Mouse (Mus musculus) kidney, postnatal 25 days (tissue): ENCODE measurements around the gene Nkrf.
A peak's percentile ranks its signal among the peaks of the same experiment; 100 is the strongest.

Experiments
- DNase-seq, 2 experiments: peaks; one replicate each; pipeline ENCODE4 v3.0.0; 2021; ENCODE audit warnings: mixed read lengths in 2 of 2

Gene Nkrf

DNA sequence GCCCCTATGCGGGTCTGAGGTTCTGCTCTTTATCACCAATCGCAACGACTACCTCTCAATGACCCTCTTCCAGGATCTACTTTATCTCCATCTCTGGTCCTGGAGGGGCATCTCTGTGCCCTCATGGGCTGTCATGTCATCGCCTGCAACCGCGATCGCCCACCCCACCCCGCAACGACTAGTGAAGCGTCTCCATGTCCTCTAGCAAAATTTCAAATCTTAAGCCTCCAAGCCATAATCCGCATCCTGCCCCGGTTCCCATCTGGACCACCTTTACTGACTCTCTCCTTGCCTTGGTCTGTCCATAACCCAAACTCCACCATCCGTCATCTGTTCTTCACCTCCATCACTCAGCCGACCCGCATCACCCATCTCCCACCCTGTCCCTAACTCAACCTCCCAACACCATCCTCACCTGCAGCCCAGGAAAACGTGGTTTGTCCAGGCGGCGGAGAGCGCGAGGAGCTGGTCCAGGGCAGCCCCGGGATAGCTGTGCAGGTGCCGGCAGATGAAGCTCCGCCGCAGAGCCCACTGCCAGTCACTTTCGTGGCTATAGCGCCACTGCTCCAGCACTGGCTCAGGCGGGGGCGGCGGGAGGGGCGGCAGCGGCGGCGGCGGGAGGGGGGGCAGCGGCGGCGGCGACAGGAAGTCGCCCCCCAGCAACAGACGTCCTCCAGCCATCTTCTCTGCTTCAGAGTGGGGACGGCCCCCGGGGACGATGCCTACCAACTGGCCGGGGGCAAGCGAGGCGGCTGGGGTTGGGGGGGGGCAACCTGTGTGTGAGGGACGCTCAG, at the start of gene Nkrf:
Gene Nkrf (minus strand): TSS at position 579 of the 794 bp plus-strand sequence.
- DNase-seq = peak; percentile 3 to 45

DNA sequence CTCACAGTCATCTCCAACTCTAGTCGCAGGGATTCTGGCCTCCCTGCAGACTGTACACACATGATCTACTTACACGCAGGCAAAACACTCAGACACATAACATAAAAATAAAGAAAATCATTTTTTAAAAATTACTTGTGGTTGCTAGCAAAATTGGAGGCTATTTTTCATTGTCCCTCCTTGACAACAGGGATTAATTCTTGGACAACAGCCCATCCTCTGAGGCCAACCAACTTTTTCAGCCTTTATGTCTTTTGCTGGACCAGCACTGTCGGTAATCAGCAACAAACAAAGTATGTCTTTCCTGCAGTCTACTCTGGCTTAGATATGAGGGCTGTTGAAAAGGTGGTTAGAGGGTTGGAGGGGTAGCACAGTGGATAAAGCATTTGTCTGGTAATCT, 38.4 kb upstream of the Nkrf start:
- DNase-seq = no peak

DNA sequence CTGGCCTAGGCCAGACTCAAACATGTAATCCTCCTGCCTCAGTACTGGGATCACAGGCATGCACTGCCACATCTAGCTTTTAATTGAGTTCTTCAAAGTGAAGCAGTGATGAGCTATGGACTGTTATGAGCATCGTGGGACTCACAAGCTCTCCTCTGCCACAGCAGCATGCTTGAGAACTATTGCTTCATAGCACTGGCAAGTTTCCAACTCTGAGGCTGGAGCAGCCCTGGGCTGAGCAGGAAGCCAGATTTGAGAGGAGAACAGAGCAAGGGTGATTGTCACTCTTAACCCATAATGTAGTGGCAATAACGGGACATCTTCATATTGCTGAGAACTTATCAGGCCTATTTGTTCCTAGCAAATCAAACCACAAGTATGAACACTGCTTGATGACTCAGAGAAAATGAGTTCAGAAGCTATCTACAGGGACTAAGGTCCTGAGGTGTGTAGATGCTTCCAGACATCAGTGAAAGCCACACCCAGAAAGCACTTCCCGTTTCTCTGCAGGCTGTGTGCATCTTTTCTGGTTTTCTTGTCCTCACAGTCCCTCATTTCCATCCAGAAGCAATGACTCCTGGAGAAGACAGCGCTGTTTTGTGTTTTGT, 37.2 kb upstream of the Nkrf start:
- peak; percentile 46 to 59 for DNase-seq

DNA sequence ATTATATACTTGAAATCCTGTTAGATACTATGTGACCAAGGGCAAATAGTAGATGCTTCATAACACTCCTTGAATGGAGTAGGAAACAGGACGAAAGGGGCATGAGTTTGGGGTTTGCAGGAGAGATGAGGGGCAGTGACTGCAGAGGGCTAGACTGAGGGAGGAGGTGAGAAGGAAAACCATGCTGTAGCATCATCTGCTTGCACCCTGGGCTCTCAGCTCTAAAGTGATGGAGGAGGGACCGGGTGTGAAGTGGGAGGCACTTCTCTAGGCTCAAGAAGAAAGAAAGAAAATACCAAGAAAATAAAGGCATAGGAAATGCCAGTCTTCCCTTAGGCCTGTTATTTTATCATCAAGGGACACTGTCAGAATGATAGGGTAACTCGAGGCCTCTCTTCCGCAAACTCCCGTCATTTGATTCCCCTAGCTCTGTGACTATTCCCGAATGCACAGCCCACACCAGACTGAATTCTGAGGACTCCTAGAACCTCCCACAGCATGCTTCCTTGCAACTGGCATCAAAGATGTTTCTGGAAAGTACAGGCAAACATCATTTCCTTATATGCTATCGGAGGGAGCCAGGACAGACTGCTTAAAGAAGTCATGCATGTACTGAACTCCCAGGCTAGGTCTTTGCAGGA, 32.7 kb upstream of the Nkrf start:
- no peak for DNase-seq

DNA sequence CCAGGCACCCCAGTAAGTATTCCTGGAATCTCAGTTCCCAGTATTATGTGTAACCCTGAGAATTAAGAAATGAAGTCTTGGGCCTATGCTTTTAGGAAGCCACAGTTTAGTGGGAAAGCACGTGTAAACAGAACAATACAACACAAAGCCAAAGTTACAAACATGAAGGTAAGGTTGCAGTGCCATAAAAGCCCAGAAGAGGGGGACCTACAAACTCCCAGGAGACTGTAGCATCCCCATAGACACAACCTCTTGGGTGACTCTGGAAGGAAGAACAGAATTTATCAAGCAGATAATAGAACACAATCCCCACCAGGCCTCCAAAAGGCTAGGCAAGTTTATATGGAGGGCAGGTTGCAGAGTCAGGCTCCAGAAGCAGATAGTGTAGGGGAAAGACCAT, 27.9 kb upstream of the Nkrf start:
- peak in 1 of 2 experiments; percentile 27 for DNase-seq

DNA sequence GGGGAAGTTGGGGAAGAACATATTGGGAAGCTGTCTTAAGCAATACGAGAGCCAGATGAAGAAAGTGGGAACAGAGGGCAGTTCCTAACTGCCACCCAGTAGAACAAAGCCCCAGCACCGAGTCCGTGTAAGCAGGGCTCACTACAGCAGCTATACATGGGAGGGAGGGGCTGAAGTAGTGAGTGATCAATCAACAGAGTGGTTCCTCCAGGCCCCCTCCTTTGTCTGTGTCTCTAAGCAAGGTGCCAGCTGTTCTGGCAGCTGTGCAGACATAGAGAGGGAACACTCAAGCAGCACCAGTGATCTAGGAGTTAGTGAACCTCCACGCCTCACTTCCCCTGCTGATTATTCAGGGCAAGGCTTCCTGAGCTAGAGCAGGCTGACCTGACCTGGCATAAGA, 27.0 kb upstream of the Nkrf start:
- DNase-seq = no peak

DNA sequence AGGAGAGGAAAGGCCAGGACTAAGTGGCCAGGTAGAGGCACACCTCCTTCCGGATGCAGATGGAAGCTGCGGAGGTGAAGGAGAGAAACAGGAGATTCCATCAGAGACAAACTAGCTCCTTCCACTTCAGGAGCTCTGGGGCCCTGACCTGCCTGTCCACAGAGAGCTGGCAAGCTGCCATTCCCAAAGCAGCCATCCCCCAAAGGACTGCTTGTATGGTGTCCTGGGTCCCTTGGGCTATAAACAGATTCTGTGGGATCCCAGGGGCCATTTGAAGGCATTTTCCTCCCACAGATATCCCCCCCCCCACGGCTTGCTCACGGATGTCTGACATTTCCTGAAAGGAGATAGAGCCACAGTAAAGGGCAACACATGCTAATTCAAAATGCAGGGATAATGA, 26.1 kb upstream of the Nkrf start:
- no peak for DNase-seq

DNA sequence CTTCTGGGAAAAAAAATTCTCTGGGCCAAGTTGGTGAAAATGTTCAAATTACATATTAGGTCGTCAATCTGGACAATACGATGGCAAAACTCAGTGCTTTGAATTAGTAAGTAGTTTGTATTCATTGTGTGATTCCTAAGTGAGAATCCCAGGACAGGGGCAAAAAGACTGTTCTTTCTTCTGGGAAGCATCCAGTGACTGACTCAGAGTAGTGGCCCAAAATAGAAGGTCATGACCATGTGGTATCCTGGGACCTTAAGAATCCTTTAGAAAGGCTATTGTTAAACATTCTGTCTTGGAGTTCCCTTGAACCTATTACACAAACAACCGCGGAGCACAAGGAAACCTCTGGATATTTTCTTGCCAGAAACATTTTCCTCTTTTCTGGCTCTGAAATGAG, 18.6 kb upstream of the Nkrf start:
- DNase-seq = no peak

DNA sequence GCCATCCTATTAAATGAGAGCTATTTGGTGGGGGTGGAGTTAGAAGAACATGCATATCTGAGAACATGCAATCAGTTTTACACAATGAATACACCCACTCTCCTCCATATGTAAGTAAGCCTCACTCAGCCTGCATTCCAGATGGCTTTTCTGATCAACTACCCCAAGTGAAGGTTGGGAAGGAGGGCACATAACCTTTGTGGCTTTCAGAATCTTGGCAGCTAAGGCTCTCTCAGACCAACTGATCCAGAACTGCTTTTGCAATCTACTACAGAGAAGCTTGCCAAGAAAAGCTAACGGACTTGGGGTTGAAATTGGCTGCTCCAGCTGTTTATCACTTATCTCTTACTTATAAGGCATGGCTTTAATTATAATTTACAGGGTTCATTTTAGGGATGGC, 15.1 kb upstream of the Nkrf start:
- DNase-seq = peak in 1 of 2 experiments; percentile 2

DNA sequence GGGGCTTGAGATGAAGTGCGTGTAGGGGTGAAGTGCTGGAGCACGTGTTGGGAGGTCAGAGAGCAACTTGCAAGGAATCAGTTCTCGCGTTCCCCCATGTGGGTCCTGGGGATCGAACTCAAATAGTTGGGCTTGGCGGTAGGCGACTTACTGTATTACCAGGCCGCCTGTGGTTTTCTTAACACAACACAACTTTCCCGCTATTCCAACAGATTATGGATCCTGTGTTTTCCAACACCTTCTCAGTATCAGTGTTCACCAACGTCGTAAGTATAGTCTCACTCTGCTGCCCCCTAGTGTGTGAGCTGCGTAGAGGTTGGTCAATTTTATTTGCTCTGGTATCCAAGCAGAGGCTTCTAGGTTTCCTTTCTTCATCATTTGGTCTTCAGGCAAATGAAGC, 8.6 kb upstream of the Nkrf start:
- DNase-seq = peak; percentile 38 to 55

DNA sequence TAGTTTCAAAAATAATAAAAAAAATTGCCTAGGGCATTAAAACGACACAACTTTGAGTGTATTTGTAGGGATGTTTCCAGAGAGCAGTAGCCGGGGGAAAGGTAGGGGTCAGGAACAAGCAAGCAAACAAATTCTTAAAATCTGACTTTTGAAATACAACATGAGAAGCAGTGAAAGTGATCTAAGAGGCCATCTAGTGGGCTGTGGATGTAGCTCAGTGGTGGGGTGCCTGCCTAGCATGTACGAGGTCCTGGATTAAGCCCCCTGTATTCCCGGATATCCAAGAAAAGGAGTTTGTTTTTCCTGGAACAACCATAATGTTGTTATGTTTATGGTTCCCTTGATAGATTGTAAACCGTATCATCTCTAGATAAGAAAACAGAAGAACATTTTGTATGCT, 3.8 kb upstream of the Nkrf start:
- no peak for DNase-seq

DNA sequence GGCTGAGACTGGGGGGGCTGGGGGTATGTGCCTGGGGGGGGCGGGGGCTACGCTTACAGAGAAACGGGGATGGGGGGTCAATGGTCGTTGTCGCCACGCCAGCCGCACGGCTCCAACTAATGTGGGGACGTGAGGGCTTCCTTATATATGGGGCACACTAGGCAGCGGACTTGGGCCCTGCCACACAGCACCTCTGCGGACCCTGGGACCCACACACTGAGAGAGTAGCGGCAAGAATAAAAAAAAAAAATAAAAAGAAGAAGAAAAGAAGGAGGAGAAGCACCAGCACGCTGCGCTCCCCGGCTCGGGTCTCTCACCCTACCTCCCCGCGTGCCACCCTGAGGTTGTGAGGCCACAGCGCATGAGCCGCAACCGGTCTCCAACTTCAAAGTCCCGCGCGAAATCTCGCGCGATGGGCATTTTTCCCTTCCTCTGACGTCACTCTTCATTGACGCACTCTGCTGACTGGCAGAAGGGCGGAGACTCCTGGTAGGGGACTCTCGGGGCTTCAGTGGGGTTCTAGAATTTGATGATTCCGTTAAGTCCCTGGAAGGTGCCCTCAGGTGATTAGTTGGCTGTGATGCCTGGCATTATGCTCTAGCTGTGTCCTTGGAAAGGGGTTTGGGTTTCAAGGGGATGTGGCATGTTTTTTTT, 543 bp upstream of the Nkrf start:
- DNase-seq = peak; percentile 92 to 94

DNA sequence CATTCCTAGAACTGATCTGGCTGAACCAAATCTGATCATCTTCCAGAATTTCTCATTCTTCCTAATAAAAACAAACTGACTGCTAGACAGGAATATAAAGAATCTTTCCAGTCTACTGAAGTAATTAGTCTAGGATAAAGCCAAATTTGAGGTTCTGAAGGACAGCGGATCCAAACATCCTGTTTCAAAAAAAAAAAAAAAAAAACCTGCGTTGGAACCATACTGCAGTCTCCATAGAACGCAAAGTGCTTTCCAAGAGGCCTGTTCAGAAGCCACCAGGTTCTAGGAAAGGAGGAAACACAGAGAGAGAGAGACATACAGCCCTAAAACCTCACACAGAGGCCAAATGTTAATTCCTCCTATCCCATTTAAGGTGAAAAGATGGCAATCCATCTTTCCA, 1.0 kb downstream of the Nkrf start:
- DNase-seq = no peak

DNA sequence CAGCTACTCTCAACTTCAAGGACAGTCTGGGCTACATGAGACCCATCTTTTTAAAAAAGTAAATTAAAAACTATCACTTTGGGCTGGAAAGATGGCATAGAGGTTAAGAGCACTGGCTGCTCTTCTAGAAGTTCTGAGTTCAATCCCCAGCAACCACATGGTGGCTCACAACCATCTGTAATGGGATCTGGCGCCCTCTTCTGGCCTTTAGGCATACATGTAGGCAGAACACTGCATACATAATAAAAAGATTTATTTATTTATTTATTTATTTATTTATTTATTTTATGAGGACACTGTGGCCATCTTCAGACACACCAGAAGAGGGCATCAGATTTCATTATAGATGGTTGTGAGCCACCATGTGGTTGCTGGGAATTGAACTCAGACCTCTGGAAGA, 3.8 kb downstream of the Nkrf start:
- peak in 1 of 2 experiments; percentile 30 for DNase-seq

DNA sequence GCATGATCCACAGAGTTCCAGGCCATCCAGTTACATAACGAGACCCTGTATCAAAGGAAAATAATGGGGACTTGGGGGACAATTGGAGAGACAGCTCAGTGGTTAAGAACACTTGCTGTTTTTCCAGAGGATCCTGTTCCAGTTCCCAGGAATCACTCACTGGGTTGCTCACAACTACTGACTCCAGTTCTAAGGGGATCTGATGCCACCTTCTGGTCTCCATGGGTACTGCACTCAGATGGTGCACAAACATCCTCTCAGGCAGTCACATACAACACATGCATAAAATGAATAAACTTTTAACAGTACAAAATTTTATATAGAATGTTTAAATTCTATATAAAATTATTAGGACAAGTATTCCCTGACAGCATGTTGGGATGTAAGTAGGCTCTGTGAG, 18.0 kb downstream of the Nkrf start:
- peak in 1 of 2 experiments; percentile 14 for DNase-seq

DNA sequence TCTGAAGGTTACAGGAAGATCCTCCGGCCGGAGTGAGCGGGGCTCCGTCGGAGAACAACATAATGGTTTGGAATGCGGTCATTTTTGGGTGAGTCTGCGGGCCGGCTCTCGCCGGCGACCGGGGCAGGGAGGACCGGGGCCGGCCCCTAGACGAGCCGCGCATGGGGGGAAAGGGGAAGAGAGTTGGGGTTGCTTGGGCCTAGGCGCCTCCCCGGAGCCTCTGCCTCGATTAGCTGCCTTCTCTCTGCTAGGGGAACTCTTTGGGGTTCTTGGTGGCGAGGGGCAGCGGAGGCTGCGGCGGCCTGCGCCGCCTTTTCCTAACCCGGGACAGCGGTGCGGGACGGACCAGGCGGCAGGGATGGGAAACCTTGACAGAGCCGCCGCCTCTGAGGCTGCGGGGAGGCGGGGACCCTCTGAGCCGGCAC, 28.0 kb downstream of the Nkrf start:
- peak in 1 of 2 experiments; percentile 36 for DNase-seq

DNA sequence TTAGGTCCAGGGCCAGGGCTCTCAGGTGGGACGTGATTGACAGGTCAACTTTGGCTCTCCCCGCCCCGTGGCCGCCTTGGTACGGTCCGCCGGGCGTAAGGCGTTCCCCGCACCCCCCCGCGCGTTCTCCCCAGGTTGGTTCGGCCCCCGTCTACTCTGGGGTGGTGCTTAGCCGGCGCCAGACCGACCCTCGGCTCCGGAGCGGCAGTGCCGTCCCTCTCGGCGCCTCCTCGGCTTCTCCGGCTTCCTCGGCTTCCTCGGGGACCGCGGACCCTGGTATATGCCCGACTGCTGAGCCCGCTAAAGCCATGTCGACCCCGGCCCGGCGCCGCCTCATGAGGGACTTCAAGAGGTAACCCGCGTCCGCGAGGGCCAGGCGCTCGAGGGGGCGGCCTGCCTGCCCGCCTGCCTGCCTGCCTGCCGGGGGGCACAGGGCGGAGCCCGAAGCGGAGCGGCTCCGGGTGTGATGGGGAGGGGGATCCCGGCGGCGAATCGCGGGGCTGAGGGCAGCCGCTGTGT, 28.5 kb downstream of the Nkrf start:
- peak; percentile 94 to 96 for DNase-seq

DNA sequence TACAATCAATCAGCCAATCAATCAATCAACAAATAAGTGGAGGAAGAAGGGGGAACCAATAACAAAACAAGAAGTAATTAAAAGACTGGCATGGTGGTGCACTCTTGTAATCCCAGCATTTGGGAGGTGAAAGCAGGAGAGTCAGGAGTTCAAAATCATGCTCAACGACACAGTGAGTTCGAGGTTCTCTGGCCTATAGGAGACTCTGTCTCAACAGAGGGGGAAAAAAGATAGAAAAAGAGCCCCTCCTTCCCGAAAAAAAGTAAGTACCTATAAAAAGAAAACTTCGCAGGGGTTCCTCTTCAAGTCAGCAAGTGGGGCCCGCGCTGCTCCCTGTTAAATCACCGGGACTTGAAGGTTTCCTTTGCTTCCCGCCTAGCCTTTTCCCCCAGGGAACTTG, 28.9 kb downstream of the Nkrf start, which contains the start of the genes Ube2a and C330007P06Rik:
Gene Ube2a (plus strand): TSS at position 136 of the 400 bp plus-strand sequence.
Gene C330007P06Rik (minus strand): TSS at position 347 of the 400 bp plus-strand sequence.
- DNase-seq = no peak

DNA sequence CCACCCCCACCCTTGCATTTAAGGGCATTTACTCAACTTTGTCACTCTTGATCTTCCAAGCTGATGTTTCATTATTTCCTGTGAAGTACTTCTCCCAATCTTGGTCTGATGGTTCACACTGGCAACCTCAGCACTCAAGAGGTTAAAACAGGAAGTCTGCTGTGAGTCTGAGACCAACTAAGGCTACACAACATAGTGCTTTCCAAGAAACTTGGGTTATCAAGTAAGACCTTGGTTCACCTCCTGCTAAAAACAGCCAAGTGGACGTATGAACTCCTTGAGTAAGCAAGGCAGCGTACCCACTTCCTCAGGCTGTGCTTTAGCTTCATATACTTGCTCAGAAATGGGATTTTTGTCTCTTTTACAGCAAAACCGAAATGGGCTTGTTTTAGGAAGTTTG, 32.3 kb downstream of the Nkrf start:
- no peak for DNase-seq

DNA sequence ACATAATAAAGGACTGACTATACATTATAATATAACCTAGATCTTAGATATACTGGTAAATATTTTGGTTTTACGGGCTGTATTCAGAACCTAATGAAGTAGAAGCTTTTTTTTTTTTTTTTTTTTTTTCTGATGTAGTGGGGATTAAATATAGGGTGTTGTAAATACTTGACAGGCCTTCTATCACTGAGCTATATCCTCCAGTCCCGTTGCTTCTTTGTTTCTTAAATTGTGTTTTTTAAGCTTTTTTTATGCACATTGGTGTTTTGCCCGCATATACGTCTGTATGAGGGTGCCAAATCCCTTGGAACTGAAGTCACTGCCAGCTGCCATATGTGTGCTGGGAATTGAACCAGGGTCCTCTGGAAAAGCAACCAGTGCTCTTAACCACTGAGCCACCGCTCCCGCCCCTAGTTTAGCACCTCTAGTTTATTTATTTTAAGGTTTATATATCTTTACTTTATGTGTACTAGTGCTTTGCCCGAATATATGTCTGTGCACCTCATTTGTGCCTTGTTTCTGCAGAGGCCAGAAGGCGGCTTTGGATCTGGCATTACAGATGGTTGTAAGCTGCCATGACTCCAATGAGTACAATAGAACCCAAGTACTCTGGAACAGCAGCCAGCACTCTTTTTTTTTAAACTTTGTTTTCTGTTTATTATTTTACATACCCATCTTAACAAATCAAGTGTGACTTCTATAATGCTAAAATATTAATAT, 37.9 kb downstream of the Nkrf start:
- DNase-seq = no peak

DNA sequence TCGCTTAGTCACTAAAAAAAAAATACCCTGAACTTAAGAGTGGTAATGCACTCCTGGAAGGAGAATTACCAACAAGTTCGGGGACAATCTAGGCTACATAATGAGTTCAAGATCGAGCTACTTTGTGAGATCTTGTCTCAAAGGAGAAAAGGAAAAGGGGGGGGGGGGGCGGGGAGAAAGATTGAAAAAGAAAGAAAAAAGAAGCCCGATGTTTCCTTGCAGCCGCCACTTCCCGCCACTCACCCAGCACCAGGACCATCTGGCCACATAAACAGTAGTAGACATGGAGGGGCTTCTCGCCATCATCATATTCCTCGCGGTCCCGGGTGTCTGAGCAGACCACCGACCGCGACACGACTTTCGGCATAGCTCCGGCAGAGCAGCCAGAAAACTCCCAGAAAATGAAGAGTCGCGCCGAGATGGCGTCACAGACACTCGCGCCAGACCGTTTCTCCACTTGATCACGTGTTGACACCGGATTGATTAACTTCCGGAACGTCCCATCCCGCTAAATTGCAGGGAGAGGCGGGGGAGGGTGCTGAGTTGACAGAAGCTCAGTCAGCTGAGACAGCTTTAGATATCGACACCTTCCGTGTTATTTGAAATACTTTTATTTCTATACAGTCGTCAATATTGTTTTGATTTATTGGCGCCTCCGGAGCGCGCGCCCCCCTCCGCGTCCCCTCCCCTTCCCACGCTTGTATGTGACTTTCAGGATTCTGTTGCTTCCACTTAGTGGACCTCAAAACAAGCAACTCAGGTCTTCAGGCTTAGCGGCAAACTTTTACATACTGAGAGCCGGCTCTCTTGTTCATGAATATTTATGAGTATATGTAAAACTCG, 38.7 kb downstream of the Nkrf start:
- peak; percentile 87 to 91 for DNase-seq
